Mouse (Mus musculus) urinary bladder, postnatal 36 days (tissue): Measurements from ENCODE around the gene Thsd4.
"Not testable (repeated sequence)": the region's sequence is repeated elsewhere in the genome, so short reads cannot be mapped to it uniquely, and the experiment has no call there.

Experiments used
- DNase-seq, 2 experiments: peaks; one replicate each; pipeline ENCODE4 v3.0.0; 2022; ENCODE audit warnings: low spot score in 2 of 2, mixed read lengths in 1 of 2

The Thsd4 gene

GRCm38 (mm10) chr9:60001444-60001843, 520.4 kb downstream of the Thsd4 start:
- no peak for DNase-seq

- DNase-seq: no peak
Measured at GRCm38 (mm10) chr9:59997725-59998124, 524.1 kb downstream of the Thsd4 start.

- DNase-seq: no peak
Measured at GRCm38 (mm10) chr9:59991407-59991806, 530.4 kb downstream of the Thsd4 start.

GRCm38 (mm10) chr9:59989864-59990263, 532.0 kb downstream of the Thsd4 start:
- peak; percentile 17 to 35 for DNase-seq

- DNase-seq: no peak
Measured at GRCm38 (mm10) chr9:59985900-59986572, 535.8 kb downstream of the Thsd4 start.

- no peak for DNase-seq
Measured at GRCm38 (mm10) chr9:59981116-59981515, 540.7 kb downstream of the Thsd4 start.

- DNase-seq: no peak
Measured at GRCm38 (mm10) chr9:59971263-59971662, 550.6 kb downstream of the Thsd4 start.

GRCm38 (mm10) chr9:59969383-59969782, 552.5 kb downstream of the Thsd4 start:
- peak in 1 of 2 experiments; percentile 40 for DNase-seq

GRCm38 (mm10) chr9:59965046-59965445, 556.8 kb downstream of the Thsd4 start:
- no peak for DNase-seq

- DNase-seq: no peak
Measured at GRCm38 (mm10) chr9:59964367-59964766, 557.5 kb downstream of the Thsd4 start.

GRCm38 (mm10) chr9:59961201-59961955, 560.5 kb downstream of the Thsd4 start:
- no peak for DNase-seq

GRCm38 (mm10) chr9:59960559-59960958, 561.3 kb downstream of the Thsd4 start, which contains the start of gene Nr2e3:
Gene Nr2e3 (minus strand): TSS chr9:59960659.
- no peak for DNase-seq

- peak; percentile 79 to 80 for DNase-seq
Measured at GRCm38 (mm10) chr9:59959276-59959675, 562.6 kb downstream of the Thsd4 start.

- DNase-seq: not testable (repeated sequence)
Measured at GRCm38 (mm10) chr9:59958115-59958514, 563.7 kb downstream of the Thsd4 start.

- DNase-seq: no peak
Measured at GRCm38 (mm10) chr9:59956496-59956895, 565.4 kb downstream of the Thsd4 start.

- DNase-seq: no peak
Measured at GRCm38 (mm10) chr9:59955692-59956091, 566.2 kb downstream of the Thsd4 start.

- DNase-seq: no peak
Measured at GRCm38 (mm10) chr9:59955199-59955598, 566.6 kb downstream of the Thsd4 start.

GRCm38 (mm10) chr9:59953556-59953955, 568.3 kb downstream of the Thsd4 start:
- DNase-seq: no peak

- peak in 1 of 2 experiments; percentile 55 for DNase-seq
Measured at GRCm38 (mm10) chr9:59952515-59953070, 569.3 kb downstream of the Thsd4 start.

GRCm38 (mm10) chr9:59951943-59952342, 569.9 kb downstream of the Thsd4 start:
- DNase-seq: no peak

GRCm38 (mm10) chr9:59951001-59951750, 570.7 kb downstream of the Thsd4 start:
- DNase-seq: no peak

- DNase-seq: no peak
Measured at GRCm38 (mm10) chr9:59949981-59950380, 571.9 kb downstream of the Thsd4 start.
